Mouse (Mus musculus): ENCODE measurements at regions not wholly inside any gene's neighbourhood (a gene's known extent, or its start where the extent isn't known, plus 50 kb on each side); places are given as distances from the start of the nearest gene placed in this dataset.

- no peak for DNase-seq
Observed at GRCm38 (mm10) chr10:70336741-70337140, 91.8 kb downstream of the Slc16a9 start.

- DNase-seq: no peak
Observed at GRCm38 (mm10) chr10:70359421-70359820, 80.9 kb upstream of the Fam13c start.

GRCm38 (mm10) chr10:70359834-70360233 is 80.4 kb upstream of the Fam13c start:
- no peak for DNase-seq

GRCm38 (mm10) chr10:70363054-70363453 is 77.2 kb upstream of the Fam13c start:
- DNase-seq: peak; percentile 21 to 45

GRCm38 (mm10) chr10:70364218-70364975 is 75.9 kb upstream of the Fam13c start:
- no peak for DNase-seq

GRCm38 (mm10) chr10:70364976-70365345 is 75.3 kb upstream of the Fam13c start:
- DNase-seq: no peak

- no peak for DNase-seq
Observed at GRCm38 (mm10) chr10:70365504-70365903, 74.8 kb upstream of the Fam13c start.

GRCm38 (mm10) chr10:70367866-70368265 is 72.4 kb upstream of the Fam13c start:
- no peak for DNase-seq

- peak; percentile 83 for DNase-seq
Observed at GRCm38 (mm10) chr10:70368685-70369084, 71.6 kb upstream of the Fam13c start.

GRCm38 (mm10) chr10:70372411-70373136 is 67.7 kb upstream of the Fam13c start:
- no peak for DNase-seq

GRCm38 (mm10) chr10:70373207-70373606 is 67.1 kb upstream of the Fam13c start:
- DNase-seq: no peak

GRCm38 (mm10) chr10:70373836-70374235 is 66.4 kb upstream of the Fam13c start:
- DNase-seq: no peak

GRCm38 (mm10) chr10:70374726-70375125 is 65.6 kb upstream of the Fam13c start:
- peak; percentile 53 to 54 for DNase-seq

GRCm38 (mm10) chr10:70380041-70380651 is 60.1 kb upstream of the Fam13c start:
- DNase-seq: no peak

- DNase-seq: no peak
Observed at GRCm38 (mm10) chr10:70384689-70385088, 55.6 kb upstream of the Fam13c start.

- DNase-seq: no peak
Observed at GRCm38 (mm10) chr10:70387729-70388128, 52.6 kb upstream of the Fam13c start.
